Mouse (Mus musculus): Measurements from ENCODE around the gene E130114P18Rik.

GRCm38 (mm10) chr4:97582796-97583430 lies 195.0 kb downstream of the E130114P18Rik start:
- TF ChIP-seq POLR2A (IDR thresholded peaks at IDR 0.05; ENCODE audit: extremely low read depth, insufficient read depth, low read length) (no peak), CTCF (IDR thresholded peaks at IDR 0.05; ENCODE audit: low read depth, low read length) (no peak)
